Mouse (Mus musculus) common myeloid progenitor, adult 5-6 weeks (primary cell): ENCODE measurements around the gene Clnk. TPM values are rescaled to one million over a fixed set of nuclear protein-coding genes. Genes with fewer than 3 reads are reported as not detected.

ENCODE experiments used
- total RNA-seq: library from RNA; stranded (forward); fragments of 200-1000, 187-1606 nt; gene quantifications from 2 replicates; pipeline ENCODE4 v1.2.3, GENCODE M21; 2017

The Clnk gene
- total RNA-seq, 1 experiment from 2014 or later = 6.0 TPM

Other genes with a start within 250 kb of the Clnk start
- 4.7 and 5.8 TPM in 2 replicates for gene Zfp518b, start 192.0 kb downstream of the Clnk start, total RNA-seq